ENCODE assay signal across 16 mouse cellular contexts in the genomic region with DNA sequence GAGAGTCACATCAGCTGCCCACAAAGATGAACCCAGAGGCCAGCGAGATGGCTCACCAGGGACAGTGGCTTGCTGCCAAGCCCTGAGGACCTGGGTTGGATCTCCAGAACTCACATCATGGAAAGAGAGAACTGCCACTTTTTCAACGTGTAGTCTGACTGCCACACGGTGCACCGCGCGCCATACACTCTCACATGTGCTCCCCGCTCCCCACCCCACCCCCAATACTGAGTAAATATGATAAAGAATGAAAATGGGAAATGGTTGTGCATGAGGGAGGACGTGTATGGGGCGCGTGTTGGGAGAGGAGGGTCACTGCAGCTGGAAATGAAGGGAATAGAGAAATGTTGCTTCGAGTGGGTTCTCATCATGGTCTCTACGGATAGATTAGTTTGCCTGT.
"Had no signal": no experiment of that assay in that cellular context is flagged by ENCODE, and none has a peak within 500 bp of the region (broad histone marks: within the 10 kb centered on the region; RNA-seq: fewer than 3 reads in every experiment).

No protein-coding gene starts in this region.

- H3K27me3 ChIP-seq: neural tube, embryonic 13.5 days; neural tube, embryonic 15.5 days; stomach, embryonic 15.5 days had no signal

- DNase-seq: retina, postnatal 1 day; right cerebral cortex, adult 18-20 months; right cerebral cortex, postnatal 14 days; right cerebral cortex, postnatal 25 days; right cerebral cortex, postnatal 4 days; spleen, adult 18-20 months; thymus, adult 18-20 months; thymus, adult 2 months; thymus, postnatal 14 days; thymus, postnatal 25 days; thymus, postnatal 36 days; thymus, postnatal 4 days had no signal

- H3K4me3 ChIP-seq: neural tube, embryonic 13.5 days; neural tube, embryonic 15.5 days; stomach, embryonic 15.5 days had no signal

- H3K36me3 ChIP-seq: neural tube, embryonic 13.5 days; neural tube, embryonic 15.5 days; stomach, embryonic 15.5 days had no signal

- H3K27ac ChIP-seq: neural tube, embryonic 13.5 days; neural tube, embryonic 15.5 days; stomach, embryonic 15.5 days; stomach, postnatal 0 days had no signal

- H3K9me3 ChIP-seq: neural tube, embryonic 13.5 days; neural tube, embryonic 15.5 days; stomach, embryonic 15.5 days had no signal

- H3K9ac ChIP-seq: neural tube, embryonic 15.5 days; stomach, embryonic 15.5 days had no signal

- H3K4me2 ChIP-seq: neural tube, embryonic 13.5 days; neural tube, embryonic 15.5 days; stomach, embryonic 15.5 days had no signal
